Mouse (Mus musculus) liver, embryonic 16.5 days (tissue): ENCODE data around the gene Edil3. TPM values are rescaled to one million over a fixed set of nuclear protein-coding genes. Genes with fewer than 3 reads are reported as not detected.
"Not testable (repeated sequence)": the region's sequence is repeated elsewhere in the genome, so short reads cannot be mapped to it uniquely, and the experiment has no call there.

Source experiments
- ATAC-seq: fragments of 200-750 bp; cut with Nextera tagmentation; 2 replicates; pipeline ENCODE4 v1.8.0; 2017; ENCODE audit warnings: low read depth, mild to moderate bottlenecking, moderate number of reproducible peaks, moderate library complexity
- H3K27ac ChIP-seq: fragments of 300-500 bp; sonication (generic); 2 replicates; pipeline ENCODE4 v1.5.1; 2014; ENCODE audit warnings: mild to moderate bottlenecking, low read length
- H3K27me3 ChIP-seq: fragments of 300-500 bp; sonication (generic); 2 replicates; pipeline ENCODE4 v1.6.1; 2014; ENCODE audit warnings: low read depth, low read length, mixed read lengths; ENCODE audit not compliant: control insufficient read depth, insufficient read depth
- H3K36me3 ChIP-seq: fragments of 300-500 bp; sonication (generic); 2 replicates; pipeline ENCODE4 v1.6.1; 2014; ENCODE audit warnings: mild to moderate bottlenecking; ENCODE audit not compliant: control insufficient read depth, insufficient read depth
- H3K4me1 ChIP-seq: fragments of 300-500 bp; sonication (generic); 2 replicates; pipeline ENCODE4 v1.6.1; 2014; ENCODE audit warnings: low read depth, low read length, mixed read lengths; ENCODE audit not compliant: control insufficient read depth
- H3K4me2 ChIP-seq: fragments of 300-500 bp; sonication (generic); 2 replicates; pipeline ENCODE4 v1.6.1; 2014; ENCODE audit warnings: low read depth, low read length, mixed read lengths
- H3K4me3 ChIP-seq: fragments of 300-500 bp; sonication (generic); 2 replicates; pipeline ENCODE4 v1.5.1; 2014; ENCODE audit warnings: low read depth, mild to moderate bottlenecking, low read length
- H3K9ac ChIP-seq: fragments of 300-500 bp; sonication (generic); 2 replicates; pipeline ENCODE4 v1.6.1; 2014; ENCODE audit warnings: low read depth, low read length
- H3K9me3 ChIP-seq: fragments of 300-500 bp; sonication (generic); replicated peaks from 2 replicates; pipeline ENCODE4 v1.6.1; 2016; ENCODE audit warnings: low read length; ENCODE audit not compliant: control insufficient read depth
- WGBS: fragments of 180-500 bp; shearing (Covaris S2); extraction: QIAGEN DNeasy Blood & Tissue Kit; methylation state at CpG from one replicate; pipeline ENCODE4 v1.1.7; 2014; ENCODE audit not compliant: insufficient replicate concordance; 5-methylcytosine and 5-hydroxymethylcytosine counted together
- polyA plus RNA-seq: library from polyadenylated mRNA; unstranded; fragments of >200 nt; fragmentation: Nextera tagmentation; extraction: Ambion mirVana; gene quantifications from 2 replicates; pipeline ENCODE4 v1.2.1, GENCODE M21; 2015

Gene Edil3
- polyA plus RNA-seq, 1 experiment from 2014 or later, result 0.17 TPM

- no peak for ATAC-seq
- H3K4me2 ChIP-seq, result no peak overlapping the region
- WGBS, result 46% methylated on average over 2 of the region's 2 CpGs
Observed at GRCm38 (mm10) chr13:89035711-89036110, 214.4 kb downstream of the Edil3 start.

GRCm38 (mm10) chr13:89041495-89041894, 220.2 kb downstream of the Edil3 start:
- H3K4me1 ChIP-seq, result no peaks in the 10 kb centered on the region
- no peak overlapping the region for H3K4me2 ChIP-seq
- no peaks in the 10 kb centered on the region for H3K36me3 ChIP-seq
- no peak overlapping the region for H3K27ac ChIP-seq
- ATAC-seq, result no peak
- WGBS, result 55% methylated on average over 1 of the region's 1 CpGs
- H3K4me3 ChIP-seq, result no peak overlapping the region
- no peak overlapping the region for H3K9ac ChIP-seq
- no peaks in the 10 kb centered on the region for H3K27me3 ChIP-seq
- no peaks in the 10 kb centered on the region for H3K9me3 ChIP-seq

More at GRCm38 (mm10) chr13:89035711-89036110, 214.4 kb downstream of the Edil3 start:
- H3K4me3 ChIP-seq, result no peak overlapping the region
- H3K4me1 ChIP-seq, result no peaks in the 10 kb centered on the region
- H3K27ac ChIP-seq, result no peak overlapping the region
- no peaks in the 10 kb centered on the region for H3K36me3 ChIP-seq
- no peaks in the 10 kb centered on the region for H3K9me3 ChIP-seq
- H3K9ac ChIP-seq, result no peak overlapping the region
- H3K27me3 ChIP-seq, result no peaks in the 10 kb centered on the region

- not testable (repeated sequence) for H3K4me3 ChIP-seq, H3K4me1 ChIP-seq, H3K9me3 ChIP-seq, ATAC-seq, H3K27ac ChIP-seq, H3K9ac ChIP-seq, H3K4me2 ChIP-seq, H3K36me3 ChIP-seq, H3K27me3 ChIP-seq
Observed at GRCm38 (mm10) chr13:89070132-89070531, 248.9 kb downstream of the Edil3 start.

- 63% methylated on average over 1 of the region's 1 CpGs for WGBS
Observed at GRCm38 (mm10) chr13:89076212-89076611, 254.9 kb downstream of the Edil3 start.

GRCm38 (mm10) chr13:89105889-89106288, 284.6 kb downstream of the Edil3 start:
- ATAC-seq, result no peak
- Histone ChIP-seq H3K4me1 (no peaks in the 10 kb centered on the region), H3K9ac (no peak overlapping the region), H3K36me3 (no peaks in the 10 kb centered on the region), H3K27ac (no peak overlapping the region), H3K9me3 (no peaks in the 10 kb centered on the region), H3K27me3 (no peaks in the 10 kb centered on the region), H3K4me2 (no peak overlapping the region), H3K4me3 (no peak overlapping the region)
- 38% methylated on average over 1 of the region's 1 CpGs for WGBS

More at GRCm38 (mm10) chr13:89076212-89076611, 254.9 kb downstream of the Edil3 start:
- no peak for ATAC-seq
- Histone ChIP-seq H3K9me3 (no peaks in the 10 kb centered on the region), H3K27me3 (no peaks in the 10 kb centered on the region), H3K4me3 (no peak overlapping the region), H3K4me2 (no peak overlapping the region), H3K4me1 (no peaks in the 10 kb centered on the region), H3K9ac (no peak overlapping the region), H3K27ac (no peak overlapping the region), H3K36me3 (no peaks in the 10 kb centered on the region)

GRCm38 (mm10) chr13:89117551-89117950, 296.3 kb downstream of the Edil3 start:
- H3K4me2 ChIP-seq, result no peak overlapping the region
- WGBS, result 49% methylated on average over 2 of the region's 2 CpGs
- H3K4me3 ChIP-seq, result no peak overlapping the region
- no peaks in the 10 kb centered on the region for H3K9me3 ChIP-seq
- no peaks in the 10 kb centered on the region for H3K4me1 ChIP-seq
- no peaks in the 10 kb centered on the region for H3K36me3 ChIP-seq
- no peak overlapping the region for H3K27ac ChIP-seq
- no peak for ATAC-seq
- H3K9ac ChIP-seq, result no peak overlapping the region
- no peaks in the 10 kb centered on the region for H3K27me3 ChIP-seq

GRCm38 (mm10) chr13:89119809-89120208, 298.5 kb downstream of the Edil3 start:
- H3K27me3 ChIP-seq, result no peaks in the 10 kb centered on the region
- 61% methylated on average over 8 of the region's 8 CpGs for WGBS
- no peak for ATAC-seq

GRCm38 (mm10) chr13:89122511-89123253, 301.4 kb downstream of the Edil3 start:
- 53% methylated on average over 6 of the region's 6 CpGs for WGBS
- Histone ChIP-seq H3K9ac (no peak overlapping the region), H3K9me3 (no peaks in the 10 kb centered on the region), H3K27me3 (no peaks in the 10 kb centered on the region), H3K4me1 (no peaks in the 10 kb centered on the region), H3K4me2 (no peak overlapping the region), H3K4me3 (no peak overlapping the region), H3K27ac (no peak overlapping the region), H3K36me3 (no peaks in the 10 kb centered on the region)
- no peak for ATAC-seq

More at GRCm38 (mm10) chr13:89119809-89120208, 298.5 kb downstream of the Edil3 start:
- no peak overlapping the region for H3K4me3 ChIP-seq
- no peaks in the 10 kb centered on the region for H3K36me3 ChIP-seq
- H3K4me1 ChIP-seq, result no peaks in the 10 kb centered on the region
- no peak overlapping the region for H3K4me2 ChIP-seq
- no peaks in the 10 kb centered on the region for H3K9me3 ChIP-seq
- no peak overlapping the region for H3K27ac ChIP-seq
- H3K9ac ChIP-seq, result no peak overlapping the region

- WGBS, result 71% methylated on average over 5 of the region's 5 CpGs
- H3K9ac ChIP-seq, result no peak overlapping the region
- H3K36me3 ChIP-seq, result no peaks in the 10 kb centered on the region
- no peak overlapping the region for H3K4me3 ChIP-seq
- no peaks in the 10 kb centered on the region for H3K9me3 ChIP-seq
- no peaks in the 10 kb centered on the region for H3K4me1 ChIP-seq
- no peaks in the 10 kb centered on the region for H3K27me3 ChIP-seq
- H3K27ac ChIP-seq, result no peak overlapping the region
- H3K4me2 ChIP-seq, result no peak overlapping the region
- ATAC-seq, result no peak
Observed at GRCm38 (mm10) chr13:89123396-89123795, 302.1 kb downstream of the Edil3 start.
